Mouse (Mus musculus) thymus, adult 2 months (tissue): Measurements from ENCODE around the gene Gm9999.

Source experiments
- CTCF ChIP-seq: fragments of 200-500 bp; IDR thresholded peaks from 2 replicates; pipeline ENCODE4 v1.5.1; 2012; ENCODE audit warnings: mild to moderate bottlenecking, control low read depth, low read length, moderate library complexity, borderline replicate concordance; ENCODE audit not compliant: control insufficient read depth, poor library complexity, insufficient read depth; ENCODE audit errors: extremely low read depth
- POLR2A ChIP-seq: fragments of 200-500 bp; IDR thresholded peaks from 2 replicates; pipeline ENCODE4 v1.6.1; 2012; ENCODE audit warnings: mild to moderate bottlenecking, low read length, control low read depth, moderate library complexity; ENCODE audit not compliant: control insufficient read depth, poor library complexity, insufficient read depth; ENCODE audit errors: extremely low read depth

DNA sequence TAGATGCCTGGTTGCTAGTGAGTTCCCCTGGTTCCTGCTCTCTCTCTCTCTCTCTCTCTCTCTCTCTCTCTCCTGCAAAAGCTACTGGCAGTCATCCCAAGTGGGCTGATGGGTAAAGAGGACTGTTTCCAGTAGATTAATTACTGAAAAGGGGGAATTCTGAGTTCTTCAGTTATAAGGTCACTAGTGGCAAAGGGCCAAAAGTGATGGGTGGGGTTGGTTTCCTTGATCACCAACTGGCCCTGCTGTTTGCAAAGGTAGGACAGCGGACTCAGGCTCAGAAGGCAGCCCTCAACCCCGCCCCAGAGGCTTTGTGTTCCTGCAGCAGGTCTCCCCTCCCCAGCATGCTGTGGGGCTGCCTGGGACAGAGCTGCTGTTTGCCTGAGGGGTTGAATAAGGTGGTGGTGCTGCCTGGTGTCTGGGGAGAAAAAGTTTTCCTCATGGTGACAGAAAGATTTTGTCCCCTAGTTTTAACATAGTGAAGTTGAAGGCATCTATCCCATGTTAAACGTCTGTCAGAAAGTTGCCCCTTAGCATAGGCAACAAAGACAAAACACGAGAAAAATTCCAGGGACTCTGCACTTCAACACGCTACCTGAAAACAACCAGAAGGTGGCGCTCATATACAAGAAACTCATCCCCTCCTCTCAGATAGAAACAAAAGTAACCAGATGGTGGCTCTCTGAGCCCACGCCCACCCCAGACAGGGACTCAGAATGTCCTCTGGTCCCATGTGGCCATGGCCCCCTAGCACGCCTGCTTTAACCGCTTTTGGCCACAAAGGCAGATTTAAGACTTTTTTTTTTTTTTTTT, 20.4 kb upstream of the Gm9999 start:
- TF ChIP-seq CTCF (no peak), POLR2A (no peak)
